Mouse (Mus musculus): ENCODE results near the gene Sestd1. TPM values are rescaled to one million over a fixed set of nuclear protein-coding genes. Genes with fewer than 3 reads are reported as not detected.

Gene Sestd1
- polyA plus RNA-seq, 1 experiment = 15.2 TPM

- Histone ChIP-seq H3K79me2 (ENCODE audit: control insufficient read depth, insufficient read depth) (peaks cover 70% of the 10 kb centered on the region), H3K4me3 (ENCODE audit: insufficient read depth, poor library complexity, severe bottlenecking) (no peak overlapping the region), H3ac (ENCODE audit: control insufficient read depth, insufficient read length, low read depth) (no peak overlapping the region), H3K36me3 (ENCODE audit: control insufficient read depth, insufficient read depth) (peaks cover 26% of the 10 kb centered on the region), H3K79me3 (ENCODE audit: low read depth) (peaks cover 12% of the 10 kb centered on the region), H3K27me3 (ENCODE audit: control insufficient read depth, insufficient read depth, insufficient read length) (no peaks in the 10 kb centered on the region)
- TF ChIP-seq FOSL1 (IDR thresholded peaks at IDR 0.05; ENCODE audit: insufficient read depth, low read length, poor library complexity, severe bottlenecking) (no peak), CTCF (IDR thresholded peaks at IDR 0.05; ENCODE audit: control insufficient read depth, insufficient read depth, insufficient read length) (peak; percentile 61), MYOD1 (IDR thresholded peaks at IDR 0.05; ENCODE audit: control insufficient read depth, insufficient read length, low read depth) (no peak)
Measured at GRCm38 (mm10) chr2:77249771-77250681, 30.4 kb downstream of the Sestd1 start.

GRCm38 (mm10) chr2:77248416-77248815, 32.0 kb downstream of the Sestd1 start:
- Histone ChIP-seq H3ac (ENCODE audit: control insufficient read depth, insufficient read length, low read depth) (no peak overlapping the region), H3K27me3 (ENCODE audit: control insufficient read depth, insufficient read depth, insufficient read length) (no peaks in the 10 kb centered on the region), H3K79me2 (ENCODE audit: control insufficient read depth, insufficient read depth) (peaks cover 62% of the 10 kb centered on the region), H3K36me3 (ENCODE audit: control insufficient read depth, insufficient read depth) (peaks cover 38% of the 10 kb centered on the region), H3K79me3 (ENCODE audit: low read depth) (peaks cover 12% of the 10 kb centered on the region), H3K4me3 (ENCODE audit: insufficient read depth, poor library complexity, severe bottlenecking) (no peak overlapping the region)
- TF ChIP-seq CEBPB (IDR thresholded peaks at IDR 0.05; ENCODE audit: low read depth) (no peak), USF1 (IDR thresholded peaks at IDR 0.05; ENCODE audit: low read depth) (no peak), MYOG (IDR thresholded peaks at IDR 0.05; ENCODE audit: control insufficient read depth, extremely low read depth, insufficient read length) (no peak), FOSL1 (IDR thresholded peaks at IDR 0.05; ENCODE audit: insufficient read depth, low read length, poor library complexity, severe bottlenecking) (no peak), CTCF (IDR thresholded peaks at IDR 0.05; ENCODE audit: control insufficient read depth, insufficient read depth, insufficient read length) (no peak), MYOD1 (IDR thresholded peaks at IDR 0.05; ENCODE audit: control insufficient read depth, insufficient read length, low read depth) (no peak), MAX (IDR thresholded peaks at IDR 0.05) (no peak)

GRCm38 (mm10) chr2:77247200-77247830, 33.1 kb downstream of the Sestd1 start:
- Histone ChIP-seq H3K36me3 (ENCODE audit: control insufficient read depth, insufficient read depth) (peaks cover 40% of the 10 kb centered on the region), H3ac (ENCODE audit: control insufficient read depth, insufficient read length, low read depth) (no peak overlapping the region), H3K4me3 (ENCODE audit: insufficient read depth, poor library complexity, severe bottlenecking) (no peak overlapping the region), H3K79me3 (ENCODE audit: low read depth) (peaks cover 12% of the 10 kb centered on the region), H3K27me3 (ENCODE audit: control insufficient read depth, insufficient read depth, insufficient read length) (no peaks in the 10 kb centered on the region), H3K79me2 (ENCODE audit: control insufficient read depth, insufficient read depth) (peaks cover 58% of the 10 kb centered on the region)
- TF ChIP-seq MYOD1 (IDR thresholded peaks at IDR 0.05; ENCODE audit: control insufficient read depth, insufficient read length, low read depth) = no peak
- no peak for TF ChIP-seq USF1 (IDR thresholded peaks at IDR 0.05; ENCODE audit: low read depth)
- TF ChIP-seq MAX (IDR thresholded peaks at IDR 0.05) = no peak
- no peak for TF ChIP-seq MYOG (IDR thresholded peaks at IDR 0.05; ENCODE audit: control insufficient read depth, extremely low read depth, insufficient read length)
- TF ChIP-seq CTCF (IDR thresholded peaks at IDR 0.05; ENCODE audit: control insufficient read depth, insufficient read depth, insufficient read length) = no peak
- no peak for TF ChIP-seq CEBPB (IDR thresholded peaks at IDR 0.05; ENCODE audit: low read depth)
- no peak for TF ChIP-seq FOSL1 (IDR thresholded peaks at IDR 0.05; ENCODE audit: insufficient read depth, low read length, poor library complexity, severe bottlenecking)

GRCm38 (mm10) chr2:77245806-77246205, 34.6 kb downstream of the Sestd1 start:
- H3K79me2 ChIP-seq (ENCODE audit: control insufficient read depth, insufficient read depth) = peaks cover 55% of the 10 kb centered on the region
- H3K79me3 ChIP-seq (ENCODE audit: low read depth) = peaks cover 12% of the 10 kb centered on the region
- TF ChIP-seq MYOG (IDR thresholded peaks at IDR 0.05; ENCODE audit: control insufficient read depth, extremely low read depth, insufficient read length) (no peak), USF1 (IDR thresholded peaks at IDR 0.05; ENCODE audit: low read depth) (no peak), CEBPB (IDR thresholded peaks at IDR 0.05; ENCODE audit: low read depth) (no peak), FOSL1 (IDR thresholded peaks at IDR 0.05; ENCODE audit: insufficient read depth, low read length, poor library complexity, severe bottlenecking) (no peak), CTCF (IDR thresholded peaks at IDR 0.05; ENCODE audit: control insufficient read depth, insufficient read depth, insufficient read length) (no peak), MAX (IDR thresholded peaks at IDR 0.05) (no peak), MYOD1 (IDR thresholded peaks at IDR 0.05; ENCODE audit: control insufficient read depth, insufficient read length, low read depth) (no peak)
- no peak overlapping the region for H3ac ChIP-seq (ENCODE audit: control insufficient read depth, insufficient read length, low read depth)
- H3K4me3 ChIP-seq (ENCODE audit: insufficient read depth, poor library complexity, severe bottlenecking) = no peak overlapping the region
- no peaks in the 10 kb centered on the region for H3K27me3 ChIP-seq (ENCODE audit: control insufficient read depth, insufficient read depth, insufficient read length)
- H3K36me3 ChIP-seq (ENCODE audit: control insufficient read depth, insufficient read depth) = peaks cover 47% of the 10 kb centered on the region

GRCm38 (mm10) chr2:77242248-77242647, 38.1 kb downstream of the Sestd1 start:
- peaks cover 20% of the 10 kb centered on the region for H3K79me2 ChIP-seq (ENCODE audit: control insufficient read depth, insufficient read depth)
- peaks cover 73% of the 10 kb centered on the region for H3K36me3 ChIP-seq (ENCODE audit: control insufficient read depth, insufficient read depth)
- no peaks in the 10 kb centered on the region for H3K27me3 ChIP-seq (ENCODE audit: control insufficient read depth, insufficient read depth, insufficient read length)
- no peak overlapping the region for H3K4me3 ChIP-seq (ENCODE audit: insufficient read depth, poor library complexity, severe bottlenecking)
- H3K79me3 ChIP-seq (ENCODE audit: low read depth) = peaks cover 2% of the 10 kb centered on the region
- H3ac ChIP-seq (ENCODE audit: control insufficient read depth, insufficient read length, low read depth) = no peak overlapping the region
- no peak for TF ChIP-seq USF1 (IDR thresholded peaks at IDR 0.05; ENCODE audit: low read depth)
- no peak for TF ChIP-seq MAX (IDR thresholded peaks at IDR 0.05)
- TF ChIP-seq FOSL1 (IDR thresholded peaks at IDR 0.05; ENCODE audit: insufficient read depth, low read length, poor library complexity, severe bottlenecking) = no peak
- TF ChIP-seq MYOG (IDR thresholded peaks at IDR 0.05; ENCODE audit: control insufficient read depth, extremely low read depth, insufficient read length) = no peak
- TF ChIP-seq CEBPB (IDR thresholded peaks at IDR 0.05; ENCODE audit: low read depth) = no peak
- no peak for TF ChIP-seq MYOD1 (IDR thresholded peaks at IDR 0.05; ENCODE audit: control insufficient read depth, insufficient read length, low read depth)
- no peak for TF ChIP-seq CTCF (IDR thresholded peaks at IDR 0.05; ENCODE audit: control insufficient read depth, insufficient read depth, insufficient read length)

All from C2C12 (cell line).